Mouse (Mus musculus) layer of hippocampus, postnatal 14 days (tissue): ENCODE data around the gene Dcpp1. TPM values are rescaled to one million over a fixed set of nuclear protein-coding genes. Genes with fewer than 3 reads are reported as not detected.

Experiments used
- DNase-seq, 2 experiments: peaks; one replicate each; pipeline ENCODE4 v3.0.0; 2021 to 2022; ENCODE audit warnings: low spot score in 2 of 2, mixed read lengths in 1 of 2
- total RNA-seq, 2 experiments: library from RNA; stranded (reverse); gene quantifications; 2 replicates each; pipeline ENCODE4 v1.2.3; 2021

Gene Dcpp1
- total RNA-seq, 2 experiments from 2014 or later, result not detected

- DNase-seq, result peak in 1 of 2 experiments; percentile 52
Observed at GRCm38 (mm10) chr17:23925090-23925493, 44.4 kb downstream of the Dcpp1 start.

- DNase-seq, result no peak
Observed at GRCm38 (mm10) chr17:23931157-23931556, 50.5 kb downstream of the Dcpp1 start.

Other genes starting within 250 kb of the Dcpp1 start
- under 1 TPM; 0.85 to 0.86 TPM for gene Mmp25, start 235.6 kb upstream of the Dcpp1 start, total RNA-seq
- not detected for gene Bicdl2, start 220.4 kb upstream of the Dcpp1 start, total RNA-seq
- gene Hcfc1r1, start 207.3 kb upstream of the Dcpp1 start, total RNA-seq, result 100 to 1,000 TPM; 127 to 131 TPM
- gene Thoc6, start 207.0 kb upstream of the Dcpp1 start, total RNA-seq, result 10 to 100 TPM in 1 of 2 experiments, 1 to 10 TPM in 1; 9.5 to 12.2 TPM
- gene Tnfrsf12a, start 203.4 kb upstream of the Dcpp1 start, total RNA-seq, result 10 to 100 TPM in 1 of 2 experiments, 1 to 10 TPM in 1; 9.5 to 10.1 TPM
- gene Cldn6, start 201.6 kb upstream of the Dcpp1 start, total RNA-seq, result not detected
- gene Cldn9, start 196.8 kb upstream of the Dcpp1 start, total RNA-seq, result 1 to 10 TPM in 1 of 2 experiments, under 1 TPM in 1; 0.69 to 1.1 TPM
- gene 1520401A03Rik, start 158.1 kb upstream of the Dcpp1 start, total RNA-seq, result under 1 TPM; 0.14 to 0.16 TPM
- gene Pkmyt1, start 154.5 kb upstream of the Dcpp1 start, total RNA-seq, result 1 to 10 TPM; 3.7 to 4.0 TPM
- gene Paqr4, start 140.0 kb upstream of the Dcpp1 start, total RNA-seq, result 10 to 100 TPM; 49.7 to 52.8 TPM
- gene Kremen2, start 135.0 kb upstream of the Dcpp1 start, total RNA-seq, result under 1 TPM; 0.17 to 0.21 TPM
- 100 to 1,000 TPM; 159 to 169 TPM for gene Flywch1, start 109.3 kb upstream of the Dcpp1 start, total RNA-seq
- gene Flywch2, start 94.8 kb upstream of the Dcpp1 start, total RNA-seq, result 10 to 100 TPM; 24.5 to 25.3 TPM
- gene Srrm2, start 90.3 kb upstream of the Dcpp1 start, total RNA-seq, result 100 to 1,000 TPM; 502 to 591 TPM
- 100 to 1,000 TPM; 363 to 365 TPM for gene Elob, start 51.7 kb upstream of the Dcpp1 start, total RNA-seq
- not detected for gene Prss33, start 44.8 kb upstream of the Dcpp1 start, total RNA-seq
- gene Prss32, start 37.0 kb upstream of the Dcpp1 start, total RNA-seq, result under 1 TPM in 1 of 2 experiments, not detected in 1; 0.29 TPM
- 1 to 10 TPM; 1.8 to 2.0 TPM for gene Prss41, start 36.7 kb upstream of the Dcpp1 start, total RNA-seq
- not detected for gene Prss21, start 12.8 kb upstream of the Dcpp1 start, total RNA-seq
- not detected for gene Dcpp2, start within 50 bp of the Dcpp1 start, total RNA-seq
- gene Dcpp3, start 36.6 kb downstream of the Dcpp1 start, total RNA-seq, result not detected
- gene Sbp, start 60.8 kb downstream of the Dcpp1 start, total RNA-seq, result not detected
- gene Sbpl, start 74.4 kb downstream of the Dcpp1 start, total RNA-seq, result not detected
- gene Prss30, start 99.7 kb downstream of the Dcpp1 start, total RNA-seq, result under 1 TPM in 1 of 2 experiments, not detected in 1; 0.41 TPM
- gene Prss22, start 117.2 kb downstream of the Dcpp1 start, total RNA-seq, result not detected
- not detected for gene Prss27, start 157.3 kb downstream of the Dcpp1 start, total RNA-seq
- gene Kctd5, start 192.6 kb downstream of the Dcpp1 start, total RNA-seq, result 10 to 100 TPM; 53.0 to 53.8 TPM